Mouse (Mus musculus): ENCODE data around the gene Tmem184a. TPM values are rescaled to one million over a fixed set of nuclear protein-coding genes. Genes with fewer than 3 reads are reported as not detected.

The Tmem184a gene
- polyA plus RNA-seq, 1 experiment from 2014 or later, result 15.1 TPM

GRCm38 (mm10) chr5:139830734-139831133 lies 11.0 kb upstream of the Tmem184a start:
- Histone ChIP-seq H3K4me3 (ENCODE audit: low read depth, low read length) (no peak overlapping the region), H3K9me3 (ENCODE audit: control insufficient read depth, low read length) (no peaks in the 10 kb centered on the region), H3K36me3 (ENCODE audit: control insufficient read depth, insufficient read depth, low read length) (no peaks in the 10 kb centered on the region), H3K27me3 (replicated peaks; ENCODE audit: control insufficient read depth, insufficient read depth, low read length) (no peaks in the 10 kb centered on the region), H3K4me1 (replicated peaks; ENCODE audit: control insufficient read depth, insufficient read depth, low read length) (peaks cover 5% of the 10 kb centered on the region), H3K27ac (ENCODE audit: low read depth) (no peak overlapping the region), H3K9ac (ENCODE audit: low read length) (no peak overlapping the region), H3K4me2 (ENCODE audit: low read length) (no peak overlapping the region)
- no peak for DNase-seq (ENCODE audit: low spot score)
- ATAC-seq (replicated peaks; ENCODE audit: low FRiP score, low TSS enrichment, low read depth), result no peak
- 93% methylated on average over 3 of the region's 3 CpGs for WGBS

GRCm38 (mm10) chr5:139829384-139829783 lies 9.7 kb upstream of the Tmem184a start:
- Histone ChIP-seq H3K36me3 (ENCODE audit: control insufficient read depth, insufficient read depth, low read length) (0 out of 2 replicates have a peak, but pooled peaks cover under 1% of the 10 kb centered on the region), H3K4me2 (ENCODE audit: low read length) (no peak overlapping the region), H3K4me3 (ENCODE audit: low read depth, low read length) (no peak overlapping the region), H3K9me3 (ENCODE audit: control insufficient read depth, low read length) (no peaks in the 10 kb centered on the region), H3K4me1 (replicated peaks; ENCODE audit: control insufficient read depth, insufficient read depth, low read length) (peaks cover 11% of the 10 kb centered on the region), H3K27me3 (replicated peaks; ENCODE audit: control insufficient read depth, insufficient read depth, low read length) (no peaks in the 10 kb centered on the region), H3K9ac (ENCODE audit: low read length) (no peak overlapping the region), H3K27ac (ENCODE audit: low read depth) (no peak overlapping the region)
- WGBS, result 79% methylated on average over 13 of the region's 13 CpGs
- no peak for DNase-seq (ENCODE audit: low spot score)
- no peak for ATAC-seq (replicated peaks; ENCODE audit: low FRiP score, low TSS enrichment, low read depth)

- no peak overlapping the region for H3K4me2 ChIP-seq (ENCODE audit: low read length)
- no peak for DNase-seq (ENCODE audit: low spot score)
- peaks cover 18% of the 10 kb centered on the region for H3K36me3 ChIP-seq (ENCODE audit: control insufficient read depth, insufficient read depth, low read length)
- H3K4me1 ChIP-seq (replicated peaks; ENCODE audit: control insufficient read depth, insufficient read depth, low read length), result peaks cover 11% of the 10 kb centered on the region
- no peak overlapping the region for H3K4me3 ChIP-seq (ENCODE audit: low read depth, low read length)
- no peak overlapping the region for H3K27ac ChIP-seq (ENCODE audit: low read depth)
- H3K9ac ChIP-seq (ENCODE audit: low read length), result no peak overlapping the region
- 95% methylated on average over 1 of the region's 1 CpGs for WGBS
- H3K27me3 ChIP-seq (replicated peaks; ENCODE audit: control insufficient read depth, insufficient read depth, low read length), result no peaks in the 10 kb centered on the region
- ATAC-seq (replicated peaks; ENCODE audit: low FRiP score, low TSS enrichment, low read depth), result no peak
- H3K9me3 ChIP-seq (ENCODE audit: control insufficient read depth, low read length), result no peaks in the 10 kb centered on the region
Measured at GRCm38 (mm10) chr5:139827593-139827992, 7.9 kb upstream of the Tmem184a start.

GRCm38 (mm10) chr5:139826357-139827055 lies 6.8 kb upstream of the Tmem184a start, which contains the start of the genes Gm26938 and Psmg3:
Gene Gm26938 (minus strand): TSS chr5:139826407.
Gene Psmg3 (minus strand): TSS chr5:139826885.
- peak; percentile 67 for ATAC-seq (replicated peaks; ENCODE audit: low FRiP score, low TSS enrichment, low read depth)
- under 1% methylated on average over 43 of the region's 43 CpGs for WGBS
- peak within 1 kb of the TSS; percentile 98 for H3K4me3 ChIP-seq (ENCODE audit: low read depth, low read length)
- peak; percentile 100 for DNase-seq (ENCODE audit: low spot score)
- no peaks in the 10 kb centered on the region for H3K9me3 ChIP-seq (ENCODE audit: control insufficient read depth, low read length)
- H3K9ac ChIP-seq (ENCODE audit: low read length), result peak within 1 kb of the TSS; percentile 78
- H3K4me2 ChIP-seq (ENCODE audit: low read length), result peak within 1 kb of the TSS; percentile 100
- peaks cover 20% of the 10 kb centered on the region for H3K4me1 ChIP-seq (replicated peaks; ENCODE audit: control insufficient read depth, insufficient read depth, low read length)
- no peaks in the 10 kb centered on the region for H3K27me3 ChIP-seq (replicated peaks; ENCODE audit: control insufficient read depth, insufficient read depth, low read length)
- H3K27ac ChIP-seq (ENCODE audit: low read depth), result peak within 1 kb of the TSS; percentile 44; the same call in 1 of the 2 replicates
- peaks cover 27% of the 10 kb centered on the region for H3K36me3 ChIP-seq (ENCODE audit: control insufficient read depth, insufficient read depth, low read length)

- ATAC-seq (replicated peaks; ENCODE audit: low FRiP score, low TSS enrichment, low read depth) (no peak), DNase-seq (ENCODE audit: low spot score) (no peak)
- Histone ChIP-seq H3K4me3 (ENCODE audit: low read depth, low read length) (peak overlapping the region; percentile 98), H3K27me3 (replicated peaks; ENCODE audit: control insufficient read depth, insufficient read depth, low read length) (no peaks in the 10 kb centered on the region), H3K4me1 (replicated peaks; ENCODE audit: control insufficient read depth, insufficient read depth, low read length) (peaks cover 26% of the 10 kb centered on the region), H3K4me2 (ENCODE audit: low read length) (peak overlapping the region; percentile 100), H3K27ac (ENCODE audit: low read depth) (no peak overlapping the region), H3K36me3 (ENCODE audit: control insufficient read depth, insufficient read depth, low read length) (peaks cover 27% of the 10 kb centered on the region), H3K9me3 (ENCODE audit: control insufficient read depth, low read length) (no peaks in the 10 kb centered on the region), H3K9ac (ENCODE audit: low read length) (peak overlapping the region; percentile 78)
- 33% methylated on average over 11 of the region's 11 CpGs for WGBS
Measured at GRCm38 (mm10) chr5:139825947-139826346, 6.2 kb upstream of the Tmem184a start.

- Histone ChIP-seq H3K4me1 (replicated peaks; ENCODE audit: control insufficient read depth, insufficient read depth, low read length) (peaks cover 26% of the 10 kb centered on the region), H3K4me2 (ENCODE audit: low read length) (no peak overlapping the region), H3K4me3 (ENCODE audit: low read depth, low read length) (no peak overlapping the region), H3K9me3 (ENCODE audit: control insufficient read depth, low read length) (no peaks in the 10 kb centered on the region), H3K9ac (ENCODE audit: low read length) (no peak overlapping the region), H3K27me3 (replicated peaks; ENCODE audit: control insufficient read depth, insufficient read depth, low read length) (no peaks in the 10 kb centered on the region), H3K36me3 (ENCODE audit: control insufficient read depth, insufficient read depth, low read length) (peaks cover 27% of the 10 kb centered on the region), H3K27ac (ENCODE audit: low read depth) (no peak overlapping the region)
- 93% methylated on average over 10 of the region's 10 CpGs for WGBS
- no peak for ATAC-seq (replicated peaks; ENCODE audit: low FRiP score, low TSS enrichment, low read depth)
- no peak for DNase-seq (ENCODE audit: low spot score)
Measured at GRCm38 (mm10) chr5:139824531-139824930, 4.8 kb upstream of the Tmem184a start.

GRCm38 (mm10) chr5:139821466-139822459 lies 2.0 kb upstream of the Tmem184a start:
- no peak overlapping the region for H3K9ac ChIP-seq (ENCODE audit: low read length)
- no peaks in the 10 kb centered on the region for H3K27me3 ChIP-seq (replicated peaks; ENCODE audit: control insufficient read depth, insufficient read depth, low read length)
- peaks cover 26% of the 10 kb centered on the region for H3K4me1 ChIP-seq (replicated peaks; ENCODE audit: control insufficient read depth, insufficient read depth, low read length)
- WGBS, result 45% methylated on average over 12 of the region's 12 CpGs
- H3K4me2 ChIP-seq (ENCODE audit: low read length), result no peak overlapping the region
- no peak overlapping the region for H3K4me3 ChIP-seq (ENCODE audit: low read depth, low read length)
- ATAC-seq (replicated peaks; ENCODE audit: low FRiP score, low TSS enrichment, low read depth) (no peak), DNase-seq (ENCODE audit: low spot score) (no peak)
- H3K27ac ChIP-seq (ENCODE audit: low read depth), result peak overlapping the region; percentile 43; the same call in 1 of the 2 replicates
- H3K36me3 ChIP-seq (ENCODE audit: control insufficient read depth, insufficient read depth, low read length), result peaks cover 27% of the 10 kb centered on the region
- no peaks in the 10 kb centered on the region for H3K9me3 ChIP-seq (ENCODE audit: control insufficient read depth, low read length)

GRCm38 (mm10) chr5:139818801-139819200 lies 916 bp downstream of the Tmem184a start:
- Histone ChIP-seq H3K4me3 (ENCODE audit: low read depth, low read length) (no peak overlapping the region), H3K4me1 (replicated peaks; ENCODE audit: control insufficient read depth, insufficient read depth, low read length) (peaks cover 15% of the 10 kb centered on the region)

More at GRCm38 (mm10) chr5:139818801-139819200, 916 bp downstream of the Tmem184a start:
- Histone ChIP-seq H3K27me3 (replicated peaks; ENCODE audit: control insufficient read depth, insufficient read depth, low read length) (peaks cover 12% of the 10 kb centered on the region), H3K27ac (ENCODE audit: low read depth) (no peak overlapping the region), H3K9ac (ENCODE audit: low read length) (no peak overlapping the region), H3K36me3 (ENCODE audit: control insufficient read depth, insufficient read depth, low read length) (peaks cover 21% of the 10 kb centered on the region), H3K9me3 (ENCODE audit: control insufficient read depth, low read length) (no peaks in the 10 kb centered on the region), H3K4me2 (ENCODE audit: low read length) (no peak overlapping the region)
- DNase-seq (ENCODE audit: low spot score) (no peak), ATAC-seq (replicated peaks; ENCODE audit: low FRiP score, low TSS enrichment, low read depth) (no peak)
- 50% methylated on average over 4 of the region's 4 CpGs for WGBS
